Mouse (Mus musculus) kidney, embryonic 15.5 days (tissue): ENCODE results near the gene Atg4d. TPM values are rescaled to one million over a fixed set of nuclear protein-coding genes. Genes with fewer than 3 reads are reported as not detected.
A peak's percentile ranks its signal among the peaks of the same experiment; 100 is the strongest.

ENCODE experiments used
- ATAC-seq: fragments of 200-750 bp; cut with Nextera tagmentation; replicated peaks from 2 replicates; pipeline ENCODE4 v1.8.0; 2017; ENCODE audit warnings: moderate TSS enrichment; ENCODE audit not compliant: low FRiP score
- H3K27ac ChIP-seq: fragments of 300-500 bp; sonication (generic); 2 replicates; pipeline ENCODE4 v1.5.1; 2015; ENCODE audit warnings: mild to moderate bottlenecking, inconsistent platforms
- H3K27me3 ChIP-seq: fragments of 300-500 bp; sonication (generic); 2 replicates; pipeline ENCODE4 v1.6.1; 2015; ENCODE audit warnings: inconsistent platforms
- H3K36me3 ChIP-seq: fragments of 300-500 bp; sonication (generic); 2 replicates; pipeline ENCODE4 v1.6.1; 2015; ENCODE audit warnings: inconsistent platforms
- H3K4me1 ChIP-seq: fragments of 300-500 bp; sonication (generic); 2 replicates; pipeline ENCODE4 v1.6.1; 2015; ENCODE audit warnings: inconsistent platforms
- H3K4me2 ChIP-seq: fragments of 300-500 bp; sonication (generic); 2 replicates; pipeline ENCODE4 v1.6.1; 2015; ENCODE audit warnings: moderate library complexity, mild to moderate bottlenecking, inconsistent platforms
- H3K4me3 ChIP-seq: fragments of 300-500 bp; sonication (generic); replicated peaks from 2 replicates; pipeline ENCODE4 v1.5.1; 2015; ENCODE audit warnings: mild to moderate bottlenecking, inconsistent platforms
- H3K9ac ChIP-seq: fragments of 300-500 bp; sonication (generic); 2 replicates; pipeline ENCODE4 v1.6.1; 2015; ENCODE audit warnings: mild to moderate bottlenecking, inconsistent platforms
- H3K9me3 ChIP-seq: fragments of 300-500 bp; sonication (generic); replicated peaks from 2 replicates; pipeline ENCODE4 v1.6.1; 2016; ENCODE audit warnings: inconsistent platforms
- WGBS: fragments of 180-500 bp; shearing (Covaris S2); methylation state at CpG from one replicate; pipeline ENCODE4 v1.1.7; 2015; ENCODE audit warnings: mixed read lengths; 5-methylcytosine and 5-hydroxymethylcytosine counted together
- polyA plus RNA-seq: library from polyadenylated mRNA; unstranded; fragments of >200 nt; fragmentation: Nextera tagmentation; extraction: Ambion mirVana; gene quantifications from 2 replicates; pipeline ENCODE4 v1.2.1, GENCODE M21; 2015

Gene Atg4d
- polyA plus RNA-seq, 1 experiment from 2014 or later: 49.5 TPM

GRCm38 (mm10) chr9:21232867-21233266, 32.2 kb upstream of the Atg4d start:
- Histone ChIP-seq H3K4me1 (peaks cover 30% of the 10 kb centered on the region), H3K9ac (no peak overlapping the region), H3K4me3 (no peak overlapping the region), H3K27ac (no peak overlapping the region), H3K9me3 (no peaks in the 10 kb centered on the region), H3K36me3 (peaks cover 75% of the 10 kb centered on the region), H3K27me3 (no peaks in the 10 kb centered on the region), H3K4me2 (no peak overlapping the region)
- no peak for ATAC-seq
- WGBS: 96% methylated on average over 5 of the region's 5 CpGs

DNA sequence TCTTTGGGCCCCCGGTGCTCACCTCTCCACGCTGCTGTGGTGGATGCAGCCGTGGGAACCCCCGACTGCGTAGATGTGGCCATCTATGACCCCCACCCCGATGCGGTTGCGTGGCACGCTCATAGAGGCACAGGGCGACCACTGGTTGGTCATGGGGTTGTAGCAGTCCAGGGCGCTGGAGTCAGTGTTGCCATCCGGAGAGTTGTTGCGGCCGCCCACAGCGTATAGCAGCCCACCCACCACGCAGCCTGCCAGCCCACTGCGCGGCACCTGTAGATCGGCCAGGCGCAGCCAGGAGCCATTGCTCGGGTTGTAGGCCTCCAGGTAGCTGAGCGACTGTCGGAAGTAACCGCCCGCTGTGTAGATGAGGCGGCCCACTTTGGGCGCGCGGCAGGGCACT, 31.7 kb upstream of the Atg4d start:
- whole genome bisulfite sequencing: 92% methylated on average over 29 of the region's 29 CpGs
- H3K36me3 ChIP-seq: peaks cover 75% of the 10 kb centered on the region
- no peaks in the 10 kb centered on the region for H3K27me3 ChIP-seq
- H3K9ac ChIP-seq: no peak overlapping the region
- H3K9me3 ChIP-seq: no peaks in the 10 kb centered on the region
- no peak overlapping the region for H3K27ac ChIP-seq
- ATAC-seq: no peak
- no peak overlapping the region for H3K4me2 ChIP-seq
- H3K4me1 ChIP-seq: peaks cover 27% of the 10 kb centered on the region
- no peak overlapping the region for H3K4me3 ChIP-seq

- H3K9me3 ChIP-seq: no peaks in the 10 kb centered on the region
- no peak overlapping the region for H3K9ac ChIP-seq
- WGBS: 85% methylated on average over 28 of the region's 28 CpGs
- no peak overlapping the region for H3K4me3 ChIP-seq
- H3K4me2 ChIP-seq: no peak overlapping the region
- no peaks in the 10 kb centered on the region for H3K27me3 ChIP-seq
- H3K27ac ChIP-seq: no peak overlapping the region
- H3K36me3 ChIP-seq: peaks cover 74% of the 10 kb centered on the region
- H3K4me1 ChIP-seq: peaks cover 27% of the 10 kb centered on the region
- ATAC-seq: no peak
Measured at GRCm38 (mm10) chr9:21233805-21234204, 31.3 kb upstream of the Atg4d start.

- Histone ChIP-seq H3K4me3 (no peak overlapping the region), H3K27me3 (no peaks in the 10 kb centered on the region), H3K4me1 (peaks cover 38% of the 10 kb centered on the region), H3K9ac (no peak overlapping the region), H3K9me3 (no peaks in the 10 kb centered on the region), H3K36me3 (peaks cover 58% of the 10 kb centered on the region), H3K4me2 (no peak overlapping the region), H3K27ac (no peak overlapping the region)
- 87% methylated on average over 4 of the region's 4 CpGs for WGBS
- no peak for ATAC-seq
Measured at GRCm38 (mm10) chr9:21235341-21235740, 29.8 kb upstream of the Atg4d start.

- Histone ChIP-seq H3K27me3 (peaks cover 2% of the 10 kb centered on the region), H3K9me3 (no peaks in the 10 kb centered on the region), H3K36me3 (peaks cover 42% of the 10 kb centered on the region), H3K4me2 (peak overlapping the region; percentile 73), H3K27ac (peak overlapping the region; percentile 97; the same call in 1 of the 2 replicates), H3K4me1 (peaks cover 40% of the 10 kb centered on the region), H3K4me3 (peak overlapping the region; percentile 92), H3K9ac (peak overlapping the region; percentile 97)
- no peak for ATAC-seq
- WGBS: 75% methylated on average over 25 of the region's 25 CpGs
Measured at GRCm38 (mm10) chr9:21236991-21237367, 28.1 kb upstream of the Atg4d start.

- peak overlapping the region; percentile 92 for H3K4me3 ChIP-seq
- peak; percentile 37; the same call in 1 of the 2 replicates for ATAC-seq
- peak overlapping the region; percentile 73 for H3K4me2 ChIP-seq
- H3K27me3 ChIP-seq: peaks cover 7% of the 10 kb centered on the region
- peaks cover 38% of the 10 kb centered on the region for H3K4me1 ChIP-seq
- H3K9ac ChIP-seq: peak overlapping the region; percentile 97
- H3K27ac ChIP-seq: peak overlapping the region; percentile 97
- H3K36me3 ChIP-seq: peaks cover 37% of the 10 kb centered on the region
- H3K9me3 ChIP-seq: no peaks in the 10 kb centered on the region
- WGBS: 12% methylated on average over 19 of the region's 19 CpGs
Measured at GRCm38 (mm10) chr9:21237368-21238003, 27.6 kb upstream of the Atg4d start.

DNA sequence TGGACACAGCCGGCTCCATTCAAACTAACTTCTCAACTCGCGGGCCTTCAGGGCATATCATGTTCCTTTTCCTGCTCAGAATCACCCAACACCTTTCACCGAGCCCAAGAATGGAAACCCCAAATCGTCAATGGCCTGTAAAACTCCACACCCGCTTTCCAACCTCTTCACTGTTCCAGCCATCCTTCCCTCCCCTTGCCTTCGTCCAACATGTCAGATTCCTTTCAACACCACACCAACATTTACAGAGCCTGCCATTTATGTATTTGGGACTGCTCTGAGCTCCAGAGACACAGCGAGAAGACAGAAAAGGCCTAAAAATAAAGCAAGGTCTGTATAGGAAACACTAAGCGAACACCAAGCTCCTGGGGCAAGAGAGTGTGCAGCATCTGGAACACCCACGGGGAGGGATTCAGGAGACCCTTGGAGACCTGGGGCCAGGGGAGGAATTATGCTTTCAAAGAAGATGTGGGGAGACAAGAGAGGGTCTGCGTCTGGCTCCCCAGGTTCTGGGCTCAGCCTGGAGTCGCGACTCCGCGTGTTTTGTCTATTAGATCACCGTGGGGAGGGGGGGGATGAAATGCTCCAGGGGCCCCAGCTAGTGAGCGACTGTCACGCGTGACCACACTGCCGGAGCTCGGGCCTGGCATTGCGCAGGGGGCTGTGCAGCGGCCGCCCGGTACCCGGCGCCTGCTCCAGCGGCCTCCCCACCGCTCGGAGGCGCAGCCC, 26.9 kb upstream of the Atg4d start:
- Histone ChIP-seq H3K36me3 (peaks cover 30% of the 10 kb centered on the region), H3K4me3 (peak overlapping the region; percentile 92), H3K4me2 (peak overlapping the region; percentile 73), H3K27ac (peak overlapping the region; percentile 97), H3K27me3 (peaks cover 14% of the 10 kb centered on the region), H3K9ac (peak overlapping the region; percentile 97), H3K9me3 (no peaks in the 10 kb centered on the region), H3K4me1 (peaks cover 38% of the 10 kb centered on the region)
- WGBS: under 1% methylated on average over 31 of the region's 31 CpGs
- ATAC-seq: peak; percentile 3; the same call in 1 of the 2 replicates

- H3K9me3 ChIP-seq: no peaks in the 10 kb centered on the region
- H3K4me3 ChIP-seq: peak within 1 kb of the TSS; percentile 92
- peak within 1 kb of the TSS; percentile 97 for H3K9ac ChIP-seq
- ATAC-seq: peak; percentile 89
- under 1% methylated on average over 83 of the region's 90 CpGs for WGBS
- peak within 1 kb of the TSS; percentile 97 for H3K27ac ChIP-seq
- H3K4me2 ChIP-seq: peak within 1 kb of the TSS; percentile 73
- peaks cover 21% of the 10 kb centered on the region for H3K27me3 ChIP-seq
- H3K36me3 ChIP-seq: peaks cover 23% of the 10 kb centered on the region
- peaks cover 39% of the 10 kb centered on the region for H3K4me1 ChIP-seq
Measured at GRCm38 (mm10) chr9:21238733-21239464, 26.2 kb upstream of the Atg4d start, which contains the start of gene Keap1. Gene Keap1, minus strand, starts transcription at chr9:21239361.

DNA sequence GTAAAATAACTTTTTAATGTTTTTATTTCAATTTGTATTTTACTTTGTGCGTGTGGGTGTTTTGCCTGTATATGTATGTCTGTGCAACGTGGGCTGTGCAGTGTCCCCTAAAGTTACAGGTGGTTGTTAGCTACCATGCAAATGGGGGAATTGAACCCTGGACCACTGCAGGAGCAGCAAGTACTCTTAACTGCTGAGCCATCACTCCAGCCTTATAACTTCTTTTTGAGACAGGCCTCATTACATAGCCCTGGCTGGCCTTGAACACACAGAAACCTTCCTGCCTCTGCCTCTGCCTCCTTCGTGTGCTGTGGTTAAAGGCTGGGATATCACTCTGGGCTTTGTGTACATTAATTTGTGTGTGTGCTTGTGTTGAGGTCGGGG, 25.6 kb upstream of the Atg4d start:
- Histone ChIP-seq H3K9ac (peak overlapping the region; percentile 97), H3K27ac (peak overlapping the region; percentile 97)
- WGBS: 40% methylated on average over 4 of the region's 4 CpGs

DNA sequence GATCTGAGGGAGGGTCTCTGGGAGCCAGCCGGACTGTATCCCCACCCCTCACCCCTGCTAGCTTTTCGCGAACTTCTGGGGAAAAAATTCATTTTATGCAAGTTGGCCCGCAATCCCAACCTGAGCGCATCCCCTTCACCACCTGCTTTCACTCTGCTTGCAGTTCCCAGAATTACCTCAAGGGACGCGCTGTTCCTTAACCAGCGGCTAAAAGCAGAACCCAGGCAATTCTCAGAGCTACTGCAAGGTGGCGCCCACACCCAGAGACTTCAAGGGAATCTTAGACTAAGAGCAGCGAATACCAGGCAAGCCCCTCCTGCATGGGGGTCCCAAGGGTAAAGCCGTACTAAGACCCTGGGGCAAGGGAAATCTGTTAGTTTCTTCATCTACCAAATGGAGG, 23.8 kb upstream of the Atg4d start:
- H3K9ac ChIP-seq: no peak overlapping the region
- peaks cover 46% of the 10 kb centered on the region for H3K4me1 ChIP-seq
- H3K9me3 ChIP-seq: no peaks in the 10 kb centered on the region
- H3K4me2 ChIP-seq: no peak overlapping the region
- no peaks in the 10 kb centered on the region; the same call in 1 of the 2 replicates for H3K36me3 ChIP-seq
- no peak for ATAC-seq
- no peak overlapping the region for H3K4me3 ChIP-seq
- 8% methylated on average over 11 of the region's 11 CpGs for WGBS
- H3K27me3 ChIP-seq: peaks cover 46% of the 10 kb centered on the region
- H3K27ac ChIP-seq: no peak overlapping the region

More for the DNA sequence above, 25.6 kb upstream of the Atg4d start:
- Histone ChIP-seq H3K4me3 (peak overlapping the region; percentile 92), H3K4me2 (peak overlapping the region; percentile 73), H3K36me3 (peaks cover 17% of the 10 kb centered on the region), H3K27me3 (peaks cover 27% of the 10 kb centered on the region), H3K9me3 (no peaks in the 10 kb centered on the region), H3K4me1 (peaks cover 45% of the 10 kb centered on the region)
- no peak for ATAC-seq

DNA sequence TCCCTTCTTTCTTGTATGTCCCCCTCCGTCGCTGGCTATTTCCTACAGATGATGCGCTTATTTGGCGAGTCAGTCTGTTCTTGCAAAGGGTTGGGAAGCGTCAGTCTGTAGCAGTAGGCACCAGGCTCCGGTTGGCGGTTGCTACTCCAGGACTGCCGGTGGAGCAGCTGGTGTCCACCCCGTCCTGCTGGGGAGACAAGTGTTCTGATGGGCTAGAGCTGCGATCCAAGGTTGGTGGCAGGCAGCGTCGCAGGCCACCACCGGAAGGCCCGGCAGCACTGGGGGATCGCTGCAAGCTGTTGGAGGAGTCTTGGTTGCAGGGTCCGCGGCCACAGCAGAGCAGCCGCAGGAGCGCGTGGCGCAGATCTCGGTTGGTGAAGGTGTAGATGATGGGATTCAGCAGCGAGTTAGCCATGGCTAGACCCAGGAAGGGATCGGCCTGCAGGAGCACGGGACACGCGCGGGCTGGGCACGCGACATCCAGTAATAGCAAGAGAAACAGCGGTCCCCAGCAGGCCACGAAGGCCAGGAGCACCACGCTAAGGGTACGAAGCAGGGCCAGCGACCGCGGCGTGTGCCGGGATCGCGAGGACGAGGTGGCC, 21.2 kb upstream of the Atg4d start:
- H3K9ac ChIP-seq: peak overlapping the region; percentile 39
- ATAC-seq: no peak

More for the DNA sequence above, 21.2 kb upstream of the Atg4d start:
- Histone ChIP-seq H3K36me3 (no peaks in the 10 kb centered on the region), H3K4me1 (peaks cover 41% of the 10 kb centered on the region), H3K4me3 (peak overlapping the region; percentile 51), H3K4me2 (peak overlapping the region; percentile 83), H3K9me3 (no peaks in the 10 kb centered on the region), H3K27me3 (peaks cover 70% of the 10 kb centered on the region), H3K27ac (no peak overlapping the region)
- 6% methylated on average over 42 of the region's 42 CpGs for WGBS
